Mouse (Mus musculus): ENCODE measurements around the gene Ahnak. TPM values are rescaled to one million over a fixed set of nuclear protein-coding genes. Genes with fewer than 3 reads are reported as not detected.

The Ahnak gene
- polyA plus RNA-seq, 1 experiment from 2014 or later, result 3.5 TPM

GRCm38 (mm10) chr19:8943047-8943446, 46.0 kb upstream of the Ahnak start:
- Histone ChIP-seq H3K27ac (ENCODE audit: low read depth) (peak overlapping the region; percentile 99; the same call in 1 of the 2 replicates), H3K4me3 (ENCODE audit: low read depth, low read length) (peak overlapping the region; percentile 90), H3K9me3 (ENCODE audit: low read length) (no peaks in the 10 kb centered on the region), H3K27me3 (ENCODE audit: insufficient read depth, low read length) (no peaks in the 10 kb centered on the region), H3K36me3 (replicated peaks; ENCODE audit: insufficient read depth, low read length) (peaks cover 48% of the 10 kb centered on the region), H3K9ac (replicated peaks) (peak overlapping the region; percentile 98), H3K4me1 (ENCODE audit: insufficient read depth) (peaks cover 38% of the 10 kb centered on the region), H3K4me2 (ENCODE audit: low read depth, low read length) (peak overlapping the region; percentile 77)
- no peak for ATAC-seq
- no peak for TF ChIP-seq EP300 (IDR thresholded peaks at IDR 0.05; ENCODE audit: low read depth)
- WGBS (ENCODE audit: insufficient replicate concordance), result 45% methylated on average over 2 of the region's 2 CpGs
- DNase-seq, result no peak

DNA sequence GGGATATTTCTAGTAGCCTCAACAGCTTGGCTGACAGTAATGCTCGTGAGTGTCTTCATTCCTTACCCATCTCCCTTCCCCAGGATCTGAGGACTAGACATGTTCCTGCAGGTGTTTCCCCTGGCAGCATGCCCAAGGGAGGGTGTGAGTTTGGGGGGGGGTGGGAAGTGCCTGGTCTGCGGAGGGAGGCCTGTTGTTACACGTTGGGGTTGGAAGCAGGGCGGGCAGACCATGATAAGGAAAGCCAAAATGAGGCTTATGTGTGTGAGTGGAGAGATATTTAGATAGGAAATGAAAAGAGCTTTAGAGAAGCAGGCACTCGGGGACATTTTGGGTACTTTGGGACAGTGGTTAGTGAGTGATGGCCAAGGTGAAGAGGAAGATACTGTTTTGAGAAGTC, 45.0 kb upstream of the Ahnak start:
- no peaks in the 10 kb centered on the region for H3K9me3 ChIP-seq (ENCODE audit: low read length)
- H3K36me3 ChIP-seq (replicated peaks; ENCODE audit: insufficient read depth, low read length), result peaks cover 53% of the 10 kb centered on the region
- H3K27me3 ChIP-seq (ENCODE audit: insufficient read depth, low read length), result no peaks in the 10 kb centered on the region
- peaks cover 38% of the 10 kb centered on the region for H3K4me1 ChIP-seq (ENCODE audit: insufficient read depth)
- 0 out of 2 replicates have a peak, but pooled peaks have one; percentile 1 for ATAC-seq
- DNase-seq, result peak; percentile 75
- WGBS (ENCODE audit: insufficient replicate concordance), result 23% methylated on average over 5 of the region's 5 CpGs
- TF ChIP-seq EP300 (IDR thresholded peaks at IDR 0.05; ENCODE audit: low read depth) (peak; percentile 74), CTCF (IDR thresholded peaks at IDR 0.05; ENCODE audit: low read depth) (no peak)
- H3K27ac ChIP-seq (ENCODE audit: low read depth), result peak overlapping the region; percentile 99
- peak overlapping the region; percentile 90 for H3K4me3 ChIP-seq (ENCODE audit: low read depth, low read length)
- H3K9ac ChIP-seq (replicated peaks), result peak overlapping the region; percentile 98
- H3K4me2 ChIP-seq (ENCODE audit: low read depth, low read length), result peak overlapping the region; percentile 77

GRCm38 (mm10) chr19:8944750-8945149, 44.3 kb upstream of the Ahnak start:
- peak; percentile 18; the same call in 1 of the 2 replicates for ATAC-seq
- TF ChIP-seq EP300 (IDR thresholded peaks at IDR 0.05; ENCODE audit: low read depth), result no peak
- no peak for TF ChIP-seq CTCF (IDR thresholded peaks at IDR 0.05; ENCODE audit: low read depth)
- peak overlapping the region; percentile 99 for H3K27ac ChIP-seq (ENCODE audit: low read depth)
- H3K9ac ChIP-seq (replicated peaks), result no peak overlapping the region
- peak overlapping the region; percentile 77 for H3K4me2 ChIP-seq (ENCODE audit: low read depth, low read length)
- no peaks in the 10 kb centered on the region for H3K27me3 ChIP-seq (ENCODE audit: insufficient read depth, low read length)
- peak overlapping the region; percentile 90; the same call in 1 of the 2 replicates for H3K4me3 ChIP-seq (ENCODE audit: low read depth, low read length)
- peaks cover 57% of the 10 kb centered on the region for H3K36me3 ChIP-seq (replicated peaks; ENCODE audit: insufficient read depth, low read length)
- DNase-seq, result peak; percentile 86
- H3K9me3 ChIP-seq (ENCODE audit: low read length), result no peaks in the 10 kb centered on the region
- 11% methylated on average over 5 of the region's 5 CpGs for WGBS (ENCODE audit: insufficient replicate concordance)
- H3K4me1 ChIP-seq (ENCODE audit: insufficient read depth), result peaks cover 38% of the 10 kb centered on the region

GRCm38 (mm10) chr19:8945251-8945650, 43.8 kb upstream of the Ahnak start:
- ATAC-seq, result peak; percentile 9; the same call in 1 of the 2 replicates
- no peak overlapping the region for H3K9ac ChIP-seq (replicated peaks)
- TF ChIP-seq CTCF (IDR thresholded peaks at IDR 0.05; ENCODE audit: low read depth), result 0 out of 2 replicates have a peak, but pooled peaks have one; percentile 3
- no peak for TF ChIP-seq EP300 (IDR thresholded peaks at IDR 0.05; ENCODE audit: low read depth)
- peak overlapping the region; percentile 99 for H3K27ac ChIP-seq (ENCODE audit: low read depth)
- no peaks in the 10 kb centered on the region for H3K27me3 ChIP-seq (ENCODE audit: insufficient read depth, low read length)
- no peak for DNase-seq
- 0 out of 2 replicates have a peak overlapping the region, but pooled peaks have one; percentile 90 for H3K4me3 ChIP-seq (ENCODE audit: low read depth, low read length)
- WGBS (ENCODE audit: insufficient replicate concordance), result 59% methylated on average over 6 of the region's 6 CpGs
- no peaks in the 10 kb centered on the region for H3K9me3 ChIP-seq (ENCODE audit: low read length)
- H3K36me3 ChIP-seq (replicated peaks; ENCODE audit: insufficient read depth, low read length), result peaks cover 57% of the 10 kb centered on the region
- H3K4me1 ChIP-seq (ENCODE audit: insufficient read depth), result peaks cover 38% of the 10 kb centered on the region
- peak overlapping the region; percentile 77 for H3K4me2 ChIP-seq (ENCODE audit: low read depth, low read length)

GRCm38 (mm10) chr19:8946929-8947328, 42.2 kb upstream of the Ahnak start:
- H3K4me2 ChIP-seq (ENCODE audit: low read depth, low read length), result no peak overlapping the region
- H3K27ac ChIP-seq (ENCODE audit: low read depth), result no peak overlapping the region; the same call in 1 of the 2 replicates
- 65% methylated on average over 7 of the region's 7 CpGs for WGBS (ENCODE audit: insufficient replicate concordance)
- no peak overlapping the region for H3K9ac ChIP-seq (replicated peaks)
- H3K27me3 ChIP-seq (ENCODE audit: insufficient read depth, low read length), result no peaks in the 10 kb centered on the region
- H3K4me1 ChIP-seq (ENCODE audit: insufficient read depth), result peaks cover 28% of the 10 kb centered on the region
- peaks cover 71% of the 10 kb centered on the region for H3K36me3 ChIP-seq (replicated peaks; ENCODE audit: insufficient read depth, low read length)
- no peaks in the 10 kb centered on the region for H3K9me3 ChIP-seq (ENCODE audit: low read length)
- TF ChIP-seq EP300 (IDR thresholded peaks at IDR 0.05; ENCODE audit: low read depth), result no peak
- no peak for TF ChIP-seq CTCF (IDR thresholded peaks at IDR 0.05; ENCODE audit: low read depth)
- no peak overlapping the region for H3K4me3 ChIP-seq (ENCODE audit: low read depth, low read length)
- ATAC-seq (no peak), DNase-seq (no peak)

- peaks cover 23% of the 10 kb centered on the region for H3K4me1 ChIP-seq (ENCODE audit: insufficient read depth)
- WGBS (ENCODE audit: insufficient replicate concordance), result 89% methylated on average over 5 of the region's 5 CpGs
These were observed 38.9 kb upstream of the Ahnak start for GRCm38 (mm10) chr19:8950190-8950589.

More at GRCm38 (mm10) chr19:8950190-8950589, 38.9 kb upstream of the Ahnak start:
- no peaks in the 10 kb centered on the region for H3K27me3 ChIP-seq (ENCODE audit: insufficient read depth, low read length)
- H3K9me3 ChIP-seq (ENCODE audit: low read length), result no peaks in the 10 kb centered on the region
- no peak overlapping the region for H3K4me3 ChIP-seq (ENCODE audit: low read depth, low read length)
- TF ChIP-seq EP300 (IDR thresholded peaks at IDR 0.05; ENCODE audit: low read depth), result no peak
- no peak for TF ChIP-seq CTCF (IDR thresholded peaks at IDR 0.05; ENCODE audit: low read depth)
- H3K9ac ChIP-seq (replicated peaks), result no peak overlapping the region
- no peak for DNase-seq
- H3K4me2 ChIP-seq (ENCODE audit: low read depth, low read length), result no peak overlapping the region
- H3K27ac ChIP-seq (ENCODE audit: low read depth), result no peak overlapping the region
- ATAC-seq, result no peak
- peaks cover 66% of the 10 kb centered on the region for H3K36me3 ChIP-seq (replicated peaks; ENCODE audit: insufficient read depth, low read length)
